Mouse (Mus musculus): ENCODE measurements around the gene Mark3. TPM values are rescaled to one million over a fixed set of nuclear protein-coding genes. Genes with fewer than 3 reads are reported as not detected.

The Mark3 gene
- polyA plus RNA-seq (2015; fragmentation: Nextera tagmentation; extraction: Ambion mirVana), result 45.0 and 49.2 TPM in 2 replicates

DNA sequence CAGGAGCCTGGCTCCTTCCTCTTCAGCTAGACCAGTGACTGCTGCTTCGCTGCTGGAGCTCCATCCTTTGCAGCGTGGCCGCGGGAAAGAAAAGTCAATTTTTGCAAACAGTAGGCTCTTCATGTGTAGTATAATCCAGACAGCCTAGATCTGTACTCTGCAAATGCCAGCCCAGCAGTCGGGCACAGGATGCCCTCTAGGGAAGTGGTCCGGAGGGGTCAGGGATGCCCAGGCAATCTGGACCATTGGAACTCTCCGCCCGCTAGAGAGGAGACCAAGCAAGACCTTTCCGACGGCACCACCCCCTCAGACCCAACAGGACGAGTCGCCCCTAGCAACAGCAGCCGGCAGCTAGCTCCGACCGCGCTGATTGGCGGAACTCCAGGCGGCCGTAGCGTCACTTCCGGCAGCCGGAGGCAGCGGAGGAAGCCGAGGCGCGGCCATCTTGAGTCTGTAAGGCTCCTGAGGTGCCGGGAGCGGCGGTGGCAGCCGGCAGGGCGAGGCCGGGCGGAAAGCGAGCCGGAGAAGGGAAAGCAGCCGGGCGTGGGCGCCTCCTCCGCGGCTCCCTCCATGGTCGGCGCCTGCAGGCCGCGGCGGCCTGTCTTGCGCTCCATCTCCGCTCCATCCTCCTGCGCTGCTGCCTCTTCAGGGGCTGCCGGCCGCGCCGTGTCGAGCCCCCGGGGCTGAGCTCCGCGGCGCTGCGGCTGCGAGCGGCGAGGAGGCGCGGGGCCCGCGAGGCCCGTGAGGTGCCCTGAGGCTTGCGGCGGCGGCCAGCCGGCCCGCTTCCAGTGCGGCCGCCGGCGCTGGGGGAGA is at the start of gene Mark3:
TSS of gene Mark3 (plus strand) at position 450 of the 813 bp plus-strand sequence.
- WGBS, result under 1% methylated on average over 70 of the region's 75 CpGs
- Histone ChIP-seq H3K4me2 (ENCODE audit: low read length) (peak within 1 kb of the TSS; percentile 70), H3K4me1 (replicated peaks; ENCODE audit: control insufficient read depth, insufficient read depth, low read length) (peaks cover 25% of the 10 kb centered on the region), H3K9me3 (ENCODE audit: control insufficient read depth, low read length) (no peaks in the 10 kb centered on the region), H3K4me3 (replicated peaks; ENCODE audit: low read length) (peak within 1 kb of the TSS; percentile 82), H3K27me3 (replicated peaks; ENCODE audit: control insufficient read depth, insufficient read depth, low read length) (no peaks in the 10 kb centered on the region), H3K9ac (replicated peaks; ENCODE audit: low read depth, low read length) (peak within 1 kb of the TSS; percentile 85), H3K36me3 (ENCODE audit: control insufficient read depth, insufficient read depth) (no peaks in the 10 kb centered on the region), H3K27ac (ENCODE audit: low read length) (peak within 1 kb of the TSS; percentile 93)
- peak; percentile 99 for ATAC-seq

DNA sequence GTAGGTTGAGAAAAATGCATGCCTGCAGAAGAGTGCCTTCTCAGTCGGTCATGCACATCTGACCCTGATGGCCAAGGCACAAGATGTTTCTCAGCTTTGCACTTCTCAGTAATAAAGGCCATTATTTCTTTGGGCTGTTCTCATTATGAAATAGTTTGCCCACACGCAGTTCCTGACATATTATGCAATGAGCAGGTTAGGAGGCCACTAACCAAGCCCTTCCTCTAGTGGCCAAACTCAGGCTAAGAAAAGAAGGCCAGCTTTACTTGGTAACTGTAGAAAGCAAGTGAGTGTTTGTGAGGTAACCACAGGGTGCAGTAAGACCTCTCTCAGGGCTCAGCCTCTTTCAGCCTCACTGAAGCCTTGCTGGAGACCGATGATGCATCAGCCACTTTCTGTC is 49.4 kb upstream of the Mark3 start:
- 88% methylated on average over 3 of the region's 3 CpGs for WGBS
- Histone ChIP-seq H3K36me3 (ENCODE audit: control insufficient read depth, insufficient read depth) (no peaks in the 10 kb centered on the region), H3K4me1 (replicated peaks; ENCODE audit: control insufficient read depth, insufficient read depth, low read length) (no peaks in the 10 kb centered on the region), H3K9me3 (ENCODE audit: control insufficient read depth, low read length) (peaks cover 7% of the 10 kb centered on the region), H3K4me2 (ENCODE audit: low read length) (no peak overlapping the region), H3K27me3 (replicated peaks; ENCODE audit: control insufficient read depth, insufficient read depth, low read length) (no peaks in the 10 kb centered on the region), H3K9ac (replicated peaks; ENCODE audit: low read depth, low read length) (no peak overlapping the region), H3K4me3 (replicated peaks; ENCODE audit: low read length) (no peak overlapping the region), H3K27ac (ENCODE audit: low read length) (no peak overlapping the region)
- ATAC-seq, result no peak

DNA sequence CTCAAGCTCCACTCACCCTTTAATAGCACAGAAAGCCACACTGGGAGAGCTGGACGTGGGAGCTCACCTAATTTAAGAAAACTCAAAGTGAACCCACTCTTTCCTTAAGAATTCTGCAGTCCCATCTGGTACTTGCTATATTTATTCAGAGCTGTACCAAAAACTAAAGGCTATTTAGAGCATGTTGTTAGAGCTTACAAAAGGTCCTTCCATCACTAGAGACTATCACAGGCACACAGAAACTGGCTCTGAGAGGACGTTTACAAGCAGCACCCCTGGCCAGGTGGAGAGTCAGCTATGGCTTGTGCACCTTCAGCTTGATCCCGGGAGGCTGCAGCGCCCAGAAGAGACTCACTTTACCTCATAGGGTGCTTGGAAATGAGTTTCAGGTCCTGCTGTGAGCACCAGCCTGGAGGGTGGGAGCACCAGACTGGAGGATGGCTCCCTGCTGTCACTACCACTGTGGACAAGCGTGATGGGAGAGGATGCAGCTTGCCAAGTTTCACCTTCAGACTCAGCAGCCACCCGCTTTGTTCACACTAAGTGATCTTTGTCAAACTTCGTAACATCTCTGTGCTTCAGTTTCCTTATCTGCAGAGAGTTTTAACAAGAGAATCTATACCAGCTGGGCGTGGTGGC is 46.6 kb upstream of the Mark3 start:
- Histone ChIP-seq H3K9ac (replicated peaks; ENCODE audit: low read depth, low read length) (no peak overlapping the region), H3K9me3 (ENCODE audit: control insufficient read depth, low read length) (no peaks in the 10 kb centered on the region), H3K4me3 (replicated peaks; ENCODE audit: low read length) (no peak overlapping the region), H3K27me3 (replicated peaks; ENCODE audit: control insufficient read depth, insufficient read depth, low read length) (no peaks in the 10 kb centered on the region), H3K27ac (ENCODE audit: low read length) (no peak overlapping the region), H3K4me1 (replicated peaks; ENCODE audit: control insufficient read depth, insufficient read depth, low read length) (no peaks in the 10 kb centered on the region), H3K4me2 (ENCODE audit: low read length) (no peak overlapping the region), H3K36me3 (ENCODE audit: control insufficient read depth, insufficient read depth) (no peaks in the 10 kb centered on the region)
- ATAC-seq, result no peak
- WGBS, result 72% methylated on average over 8 of the region's 8 CpGs

DNA sequence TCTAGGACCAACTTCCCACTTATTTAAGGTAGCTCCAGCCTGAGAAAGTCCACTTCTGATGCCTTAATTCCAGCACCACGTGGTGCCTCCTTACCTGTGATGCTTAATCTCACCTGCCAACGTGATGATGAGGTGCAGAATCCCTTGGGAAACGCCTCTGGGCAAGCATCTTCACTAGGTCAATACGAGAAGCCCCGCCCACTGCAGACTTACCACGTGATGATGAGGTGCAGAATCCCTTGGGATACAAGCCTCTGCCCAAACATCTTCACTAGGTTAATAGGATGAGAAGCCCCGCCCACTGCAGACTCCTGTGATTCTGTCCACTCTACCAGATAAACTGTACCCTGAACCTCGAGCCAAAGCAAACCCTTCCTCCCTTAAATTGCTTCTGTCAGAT is 45.1 kb upstream of the Mark3 start:
- Histone ChIP-seq H3K4me3 (replicated peaks; ENCODE audit: low read length) (no peak overlapping the region), H3K36me3 (ENCODE audit: control insufficient read depth, insufficient read depth) (no peaks in the 10 kb centered on the region), H3K27me3 (replicated peaks; ENCODE audit: control insufficient read depth, insufficient read depth, low read length) (no peaks in the 10 kb centered on the region), H3K4me2 (ENCODE audit: low read length) (no peak overlapping the region), H3K27ac (ENCODE audit: low read length) (no peak overlapping the region), H3K4me1 (replicated peaks; ENCODE audit: control insufficient read depth, insufficient read depth, low read length) (no peaks in the 10 kb centered on the region), H3K9ac (replicated peaks; ENCODE audit: low read depth, low read length) (no peak overlapping the region), H3K9me3 (ENCODE audit: control insufficient read depth, low read length) (no peaks in the 10 kb centered on the region)
- ATAC-seq, result no peak
- WGBS, result 24% methylated on average over 8 of the region's 8 CpGs

DNA sequence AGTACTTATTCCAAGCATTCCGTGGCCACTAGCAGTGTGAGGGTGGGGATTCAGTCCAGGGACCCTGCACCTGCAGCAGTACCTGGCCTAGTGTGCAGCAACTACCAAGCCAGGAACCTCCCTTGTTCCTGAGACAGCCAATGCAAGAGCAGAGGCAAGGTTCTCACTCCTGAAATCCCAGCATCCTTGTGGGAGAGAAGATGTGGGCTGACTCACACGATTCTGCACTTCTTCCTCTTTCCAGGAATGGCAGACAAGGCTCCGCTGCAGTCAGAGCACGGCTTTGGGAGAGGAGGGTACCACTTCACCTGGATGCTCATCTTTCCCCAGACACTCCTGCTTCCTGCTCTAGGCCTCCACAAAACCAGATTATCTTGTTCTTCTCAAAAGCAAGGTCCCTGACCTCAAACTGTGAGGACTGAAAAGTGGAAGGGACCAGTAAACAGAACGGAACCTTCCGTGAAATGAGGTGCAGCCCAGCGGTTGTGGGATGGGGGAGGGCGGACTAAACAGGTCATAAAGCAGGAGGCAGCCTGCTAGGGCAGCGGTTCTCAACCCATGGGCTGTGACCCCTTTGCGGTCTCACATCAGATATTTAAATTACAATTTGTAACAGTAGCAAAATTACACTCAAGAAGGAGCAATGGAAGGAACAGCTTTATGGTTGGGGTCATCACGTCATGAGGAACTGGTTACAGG is 41.1 kb upstream of the Mark3 start:
- WGBS, result 66% methylated on average over 11 of the region's 11 CpGs
- H3K4me2 ChIP-seq (ENCODE audit: low read length), result no peak overlapping the region
- H3K9me3 ChIP-seq (ENCODE audit: control insufficient read depth, low read length), result no peaks in the 10 kb centered on the region
- H3K36me3 ChIP-seq (ENCODE audit: control insufficient read depth, insufficient read depth), result no peaks in the 10 kb centered on the region
- H3K9ac ChIP-seq (replicated peaks; ENCODE audit: low read depth, low read length), result no peak overlapping the region
- H3K4me3 ChIP-seq (replicated peaks; ENCODE audit: low read length), result no peak overlapping the region
- H3K4me1 ChIP-seq (replicated peaks; ENCODE audit: control insufficient read depth, insufficient read depth, low read length), result peaks cover 10% of the 10 kb centered on the region
- ATAC-seq, result no peak
- H3K27ac ChIP-seq (ENCODE audit: low read length), result no peak overlapping the region
- no peaks in the 10 kb centered on the region for H3K27me3 ChIP-seq (replicated peaks; ENCODE audit: control insufficient read depth, insufficient read depth, low read length)

DNA sequence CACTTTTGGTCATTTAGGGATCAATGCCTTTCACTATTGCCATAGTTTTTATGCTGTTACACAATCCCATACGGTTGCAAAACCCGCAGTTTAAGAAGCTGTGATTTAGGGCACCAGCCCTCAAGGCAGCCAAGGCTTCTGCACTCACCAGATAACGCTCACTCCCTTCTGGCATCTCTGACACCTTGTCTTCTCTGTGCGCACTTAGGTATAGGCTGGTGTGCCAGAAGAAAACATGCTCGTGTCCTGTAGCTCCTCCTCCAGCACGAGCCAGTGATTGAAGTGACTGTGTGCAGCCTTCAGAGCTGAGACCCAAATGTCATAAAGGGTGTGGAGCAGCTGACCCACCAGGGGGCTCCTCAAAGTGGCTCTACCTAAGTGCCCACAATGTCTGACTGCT is 39.0 kb upstream of the Mark3 start:
- Histone ChIP-seq H3K4me3 (replicated peaks; ENCODE audit: low read length) (no peak overlapping the region), H3K9ac (replicated peaks; ENCODE audit: low read depth, low read length) (no peak overlapping the region), H3K9me3 (ENCODE audit: control insufficient read depth, low read length) (no peaks in the 10 kb centered on the region), H3K27ac (ENCODE audit: low read length) (no peak overlapping the region), H3K27me3 (replicated peaks; ENCODE audit: control insufficient read depth, insufficient read depth, low read length) (no peaks in the 10 kb centered on the region), H3K4me2 (ENCODE audit: low read length) (no peak overlapping the region), H3K36me3 (ENCODE audit: control insufficient read depth, insufficient read depth) (no peaks in the 10 kb centered on the region), H3K4me1 (replicated peaks; ENCODE audit: control insufficient read depth, insufficient read depth, low read length) (peaks cover 22% of the 10 kb centered on the region)
- WGBS, result 75% methylated on average over 6 of the region's 6 CpGs
- no peak for ATAC-seq

DNA sequence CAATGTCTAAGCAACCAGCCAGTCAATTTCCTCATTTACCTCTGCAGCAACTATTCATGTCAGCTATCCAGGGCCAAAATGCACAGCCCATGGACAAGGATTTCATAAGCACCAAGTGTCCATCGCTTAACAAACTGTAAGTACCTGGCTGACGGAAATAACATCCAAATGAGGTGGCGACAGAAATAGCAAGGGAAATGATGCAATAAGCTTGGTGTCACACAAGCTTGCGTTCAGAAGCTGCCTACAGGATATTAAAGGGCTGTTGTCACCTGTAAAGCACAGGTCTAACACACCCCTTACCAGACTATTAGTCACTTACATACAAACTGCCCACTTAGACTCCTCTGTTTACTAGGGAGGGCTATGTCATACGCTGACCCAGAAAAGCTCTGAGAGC is 38.6 kb upstream of the Mark3 start:
- Histone ChIP-seq H3K4me3 (replicated peaks; ENCODE audit: low read length) (no peak overlapping the region), H3K27me3 (replicated peaks; ENCODE audit: control insufficient read depth, insufficient read depth, low read length) (no peaks in the 10 kb centered on the region), H3K27ac (ENCODE audit: low read length) (no peak overlapping the region), H3K36me3 (ENCODE audit: control insufficient read depth, insufficient read depth) (peaks cover 4% of the 10 kb centered on the region), H3K9me3 (ENCODE audit: control insufficient read depth, low read length) (no peaks in the 10 kb centered on the region), H3K4me2 (ENCODE audit: low read length) (no peak overlapping the region), H3K4me1 (replicated peaks; ENCODE audit: control insufficient read depth, insufficient read depth, low read length) (peaks cover 25% of the 10 kb centered on the region), H3K9ac (replicated peaks; ENCODE audit: low read depth, low read length) (no peak overlapping the region)
- no peak for ATAC-seq
- WGBS, result 87% methylated on average over 5 of the region's 5 CpGs

DNA sequence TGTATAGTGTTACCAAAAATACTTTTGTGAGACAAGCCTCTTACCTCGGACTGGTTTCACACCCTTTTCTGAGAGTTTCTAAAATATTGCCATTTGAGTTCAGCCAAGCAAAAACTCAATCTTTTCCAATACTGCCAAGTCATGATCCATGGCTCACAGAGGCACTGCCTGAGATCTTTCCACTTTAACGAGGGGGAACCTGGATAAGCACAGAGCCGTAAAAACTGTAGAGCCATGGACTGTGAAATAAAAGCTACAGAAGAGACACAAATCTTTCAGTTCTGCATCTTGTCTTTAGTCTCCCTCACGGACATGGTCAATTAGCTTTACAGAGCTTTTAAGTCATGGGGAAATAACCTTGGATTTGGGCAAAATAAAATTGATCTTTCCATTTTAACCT is 37.6 kb upstream of the Mark3 start:
- no peaks in the 10 kb centered on the region for H3K27me3 ChIP-seq (replicated peaks; ENCODE audit: control insufficient read depth, insufficient read depth, low read length)
- H3K9ac ChIP-seq (replicated peaks; ENCODE audit: low read depth, low read length), result peak overlapping the region; percentile 96
- H3K27ac ChIP-seq (ENCODE audit: low read length), result no peak overlapping the region
- no peak for ATAC-seq
- no peaks in the 10 kb centered on the region for H3K9me3 ChIP-seq (ENCODE audit: control insufficient read depth, low read length)
- H3K4me2 ChIP-seq (ENCODE audit: low read length), result peak overlapping the region; percentile 69
- peaks cover 8% of the 10 kb centered on the region for H3K36me3 ChIP-seq (ENCODE audit: control insufficient read depth, insufficient read depth)
- H3K4me3 ChIP-seq (replicated peaks; ENCODE audit: low read length), result peak overlapping the region; percentile 93
- H3K4me1 ChIP-seq (replicated peaks; ENCODE audit: control insufficient read depth, insufficient read depth, low read length), result peaks cover 26% of the 10 kb centered on the region
- 16% methylated on average over 4 of the region's 4 CpGs for WGBS

DNA sequence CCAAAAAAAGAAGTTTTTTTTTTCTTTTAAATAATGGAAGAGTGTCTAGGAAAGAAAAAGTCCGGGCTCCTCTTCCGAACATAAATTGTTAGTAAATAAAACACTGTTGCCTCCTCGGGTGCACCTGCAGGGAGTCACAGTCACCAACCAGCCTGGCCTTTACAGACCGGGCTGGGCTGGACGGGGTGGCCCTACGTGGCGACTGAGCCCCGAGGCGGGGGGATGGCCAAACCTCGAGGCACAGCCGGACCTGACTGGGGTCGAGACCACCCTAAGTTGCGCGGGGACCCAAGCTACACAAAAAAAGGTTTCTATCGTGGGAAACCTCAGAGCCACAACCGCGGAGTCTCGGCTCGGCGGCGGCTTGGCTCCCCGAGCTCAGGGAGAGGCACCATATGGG is 37.0 kb upstream of the Mark3 start:
- Histone ChIP-seq H3K9ac (replicated peaks; ENCODE audit: low read depth, low read length) (peak overlapping the region; percentile 96), H3K4me2 (ENCODE audit: low read length) (peak overlapping the region; percentile 69), H3K9me3 (ENCODE audit: control insufficient read depth, low read length) (no peaks in the 10 kb centered on the region), H3K4me1 (replicated peaks; ENCODE audit: control insufficient read depth, insufficient read depth, low read length) (peaks cover 26% of the 10 kb centered on the region), H3K4me3 (replicated peaks; ENCODE audit: low read length) (peak overlapping the region; percentile 93), H3K27ac (ENCODE audit: low read length) (peak overlapping the region; percentile 90), H3K36me3 (ENCODE audit: control insufficient read depth, insufficient read depth) (peaks cover 8% of the 10 kb centered on the region), H3K27me3 (replicated peaks; ENCODE audit: control insufficient read depth, insufficient read depth, low read length) (no peaks in the 10 kb centered on the region)
- under 1% methylated on average over 22 of the region's 22 CpGs for WGBS
- ATAC-seq, result peak; percentile 19; the same call in 1 of the 2 replicates

All from forebrain, embryonic 16.5 days (tissue).